Mouse (Mus musculus): ENCODE measurements around the gene Atp10a.

- no peak for TF ChIP-seq POLR2A (IDR thresholded peaks at IDR 0.05; ENCODE audit: extremely low read depth, insufficient read depth, low read length)
- no peak for TF ChIP-seq CTCF (IDR thresholded peaks at IDR 0.05; ENCODE audit: extremely low read depth, insufficient read depth, low read length)
Measured at GRCm38 (mm10) chr7:58677111-58677805, 21.3 kb downstream of the Atp10a start.
